Mouse (Mus musculus) left cerebral cortex, postnatal 10 days (tissue): Measurements from ENCODE around the gene Pdk1. TPM values are rescaled to one million over a fixed set of nuclear protein-coding genes. Genes with fewer than 3 reads are reported as not detected.
"Not testable (repeated sequence)": the region's sequence is repeated elsewhere in the genome, so short reads cannot be mapped to it uniquely, and the experiment has no call there.

Experiments used
- DNase-seq, 2 experiments: peaks; one replicate each; pipeline ENCODE4 v3.0.0; 2021 to 2022; ENCODE audit warnings: low spot score in 2 of 2, mixed read lengths in 1 of 2; ENCODE audit errors: extremely low spot score in 1 of 2
- intact Hi-C: fragments of 180-260 bp; cut with DNase I; formaldehyde crosslinking; loops from one replicate; pipeline ENCODE4 v1.15.1; 2025
- total RNA-seq, 2 experiments: library from RNA; stranded (reverse); gene quantifications; 2 replicates each; pipeline ENCODE4 v1.2.3; 2021

Gene Pdk1
- total RNA-seq, 2 experiments from 2014 or later = 31.8 to 34.8 TPM

GRCm38 (mm10) chr2:71872141-71872540 lies 883 bp upstream of the Pdk1 start:
- intact Hi-C loops = no loop called here

GRCm38 (mm10) chr2:71873474-71874322 lies 674 bp downstream of the Pdk1 start:
- peak; percentile 13 to 74 for DNase-seq
- intact Hi-C loops = no loop called here

More at GRCm38 (mm10) chr2:71872141-71872540, 883 bp upstream of the Pdk1 start:
- no peak for DNase-seq

GRCm38 (mm10) chr2:71874422-71874821 lies 1.4 kb downstream of the Pdk1 start:
- DNase-seq = no peak
- intact Hi-C loops = no loop called here

- intact Hi-C loops = no loop called here
- DNase-seq = no peak
Observed at GRCm38 (mm10) chr2:71874836-71875235, 1.8 kb downstream of the Pdk1 start.

- no peak for DNase-seq
- intact Hi-C loops = no loop called here
Observed at GRCm38 (mm10) chr2:71877865-71878264, 4.8 kb downstream of the Pdk1 start.

- intact Hi-C loops = no loop called here
- DNase-seq = no peak
Observed at GRCm38 (mm10) chr2:71878441-71878840, 5.4 kb downstream of the Pdk1 start.

- intact Hi-C loops = no loop called here
- no peak for DNase-seq
Observed at GRCm38 (mm10) chr2:71878943-71879342, 5.9 kb downstream of the Pdk1 start.

GRCm38 (mm10) chr2:71882914-71883651 lies 10.1 kb downstream of the Pdk1 start:
- DNase-seq = peak in 1 of 2 experiments; percentile 17
- intact Hi-C loops = no loop called here

- DNase-seq = no peak
- intact Hi-C loops = no loop called here
Observed at GRCm38 (mm10) chr2:71887269-71887668, 14.2 kb downstream of the Pdk1 start.

- intact Hi-C loops = no loop called here
- DNase-seq = no peak
Observed at GRCm38 (mm10) chr2:71888437-71888836, 15.4 kb downstream of the Pdk1 start.

GRCm38 (mm10) chr2:71891536-71891935 lies 18.5 kb downstream of the Pdk1 start:
- no peak for DNase-seq
- intact Hi-C loops = loop anchor here (10.0 kb wide), 1 partner anchor 143 kb away; no protein-coding TSS in a partner anchor

- intact Hi-C loops = loop anchor here (10.0 kb wide), 1 partner anchor 142 kb away; no protein-coding TSS in a partner anchor
- no peak for DNase-seq
Observed at GRCm38 (mm10) chr2:71892741-71893349, 19.8 kb downstream of the Pdk1 start.

GRCm38 (mm10) chr2:71895596-71896286 lies 22.7 kb downstream of the Pdk1 start:
- DNase-seq = no peak
- intact Hi-C loops = loop anchor here (10.0 kb wide), 1 partner anchor 139 kb away; no protein-coding TSS in a partner anchor

GRCm38 (mm10) chr2:71897420-71897819 lies 24.4 kb downstream of the Pdk1 start:
- no peak for DNase-seq
- intact Hi-C loops = loop anchor here (10.0 kb wide), 1 partner anchor 137 kb away; no protein-coding TSS in a partner anchor

GRCm38 (mm10) chr2:71898335-71898856 lies 25.4 kb downstream of the Pdk1 start:
- intact Hi-C loops = loop anchor here (2.0 to 10.0 kb wide), 2 partner anchors 56 to 136 kb away; no protein-coding TSS in a partner anchor
- DNase-seq = peak in 1 of 2 experiments; percentile 23

- DNase-seq = no peak
- intact Hi-C loops = loop anchor here (2.0 to 10.0 kb wide), 2 partner anchors 55 to 135 kb away; no protein-coding TSS in a partner anchor
Observed at GRCm38 (mm10) chr2:71899886-71900285, 26.9 kb downstream of the Pdk1 start.

- no peak for DNase-seq
- intact Hi-C loops = no loop called here
Observed at GRCm38 (mm10) chr2:71905154-71905553, 32.1 kb downstream of the Pdk1 start.

GRCm38 (mm10) chr2:71906356-71906755 lies 33.3 kb downstream of the Pdk1 start:
- DNase-seq, intact Hi-C loops: not testable (repeated sequence)
